Mouse (Mus musculus) lung, adult 2 months (tissue): ENCODE data around the gene Metap1. TPM values are rescaled to one million over a fixed set of nuclear protein-coding genes. Genes with fewer than 3 reads are reported as not detected.
"Not testable (repeated sequence)": the region's sequence is repeated elsewhere in the genome, so short reads cannot be mapped to it uniquely, and the experiment has no call there.

ENCODE experiments used
- DNase-seq: peaks from one replicate; pipeline ENCODE4 v3.0.0; 2022
- H3K4me1 ChIP-seq: fragments of 200-500 bp; 2 replicates; pipeline ENCODE4 v1.6.1; 2011; ENCODE audit warnings: low read length; ENCODE audit not compliant: control insufficient read depth, insufficient read depth
- H3K4me3 ChIP-seq: fragments of 200-500 bp; replicated peaks from 2 replicates; pipeline ENCODE3; 2011; ENCODE audit warnings: low read depth, mild to moderate bottlenecking, control low read depth, low read length; ENCODE audit errors: extremely low read depth
- CTCF ChIP-seq: fragments of 200-500 bp; IDR thresholded peaks from 2 replicates; pipeline ENCODE4 v1.5.1; 2011; ENCODE audit warnings: mild to moderate bottlenecking, low read length, control low read depth; ENCODE audit not compliant: insufficient read depth
- POLR2A ChIP-seq: fragments of 200-500 bp; IDR thresholded peaks from 2 replicates; pipeline ENCODE4 v1.6.1; 2011; ENCODE audit warnings: low read depth, mild to moderate bottlenecking, control low read depth, low read length, borderline replicate concordance; ENCODE audit errors: extremely low read depth
- WGBS: fragments of 180-500 bp; shearing (Covaris S2); methylation state at CpG from one replicate; pipeline ENCODE4 v1.1.7; 2018; 5-methylcytosine and 5-hydroxymethylcytosine counted together
- polyA plus RNA-seq: library from polyadenylated mRNA; depleted of rRNA; stranded (reverse); fragments of >200 nt; gene quantifications from 2 replicates; pipeline ENCODE4 v1.2.3, GENCODE M21; 2012

Gene Metap1
- polyA plus RNA-seq, 1 experiment: 15.6 TPM

DNA sequence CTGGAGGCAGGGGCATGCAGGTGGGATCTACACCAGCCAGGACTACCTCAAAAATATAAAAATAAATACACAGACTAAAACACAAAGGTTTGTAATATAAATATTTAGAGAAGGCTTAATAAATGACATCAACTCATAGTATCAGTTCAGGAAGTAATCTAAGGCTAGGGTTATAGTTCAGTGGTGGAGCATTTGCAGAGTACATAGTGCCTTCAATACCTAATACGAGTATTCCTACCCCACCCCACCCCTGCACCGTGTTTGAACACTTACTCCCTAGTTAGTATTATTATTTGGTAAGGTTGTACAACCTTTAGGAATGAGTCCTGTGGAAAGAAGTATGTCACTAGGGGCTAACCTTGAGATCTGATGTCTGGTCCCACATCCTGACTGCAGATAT, 6.1 kb downstream of the Metap1 start:
- Histone ChIP-seq H3K4me1 (no peaks in the 10 kb centered on the region; the same call in 1 of the 2 replicates), H3K4me3 (no peak overlapping the region)
- WGBS: 37% methylated on average over 2 of the region's 2 CpGs
- TF ChIP-seq POLR2A: no peak
- TF ChIP-seq CTCF: no peak
- DNase-seq: no peak

DNA sequence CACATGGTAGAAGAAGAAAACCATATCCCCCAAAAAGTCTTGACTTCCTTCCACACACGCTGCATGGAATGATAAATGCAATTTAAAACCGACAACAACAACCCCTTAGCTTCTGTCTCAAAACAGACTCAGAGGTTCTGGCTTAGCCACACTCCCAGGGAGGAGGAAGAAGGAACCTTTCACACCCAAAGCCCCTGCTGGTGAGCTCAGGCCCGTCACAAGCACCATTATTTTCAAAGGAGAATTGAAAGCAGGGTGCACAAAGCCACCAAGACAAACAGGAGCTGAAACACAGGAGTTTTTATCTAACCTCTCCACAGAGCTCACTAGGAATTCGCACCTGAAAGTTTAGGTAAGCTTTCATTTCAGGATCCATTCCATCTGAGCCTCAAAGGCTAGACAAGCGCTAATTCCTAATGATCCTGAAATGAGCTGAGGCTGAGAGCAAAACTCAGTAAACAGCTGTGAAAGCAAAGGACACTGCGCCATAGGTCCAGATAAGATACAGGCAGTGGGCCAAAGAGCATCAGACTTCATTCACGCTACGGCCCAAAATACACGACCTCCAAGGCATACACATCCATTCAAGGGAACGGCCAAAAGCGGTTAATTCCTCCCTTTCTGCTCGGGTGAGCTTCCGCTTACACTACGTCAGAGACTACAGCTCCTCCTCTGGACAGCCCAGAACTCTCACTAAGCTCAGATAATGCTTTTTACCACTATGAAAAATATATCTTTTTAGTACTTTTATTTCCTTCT, 7.6 kb downstream of the Metap1 start:
- TF ChIP-seq POLR2A (no peak), CTCF (no peak)
- 65% methylated on average over 14 of the region's 14 CpGs for WGBS
- Histone ChIP-seq H3K4me1 (no peaks in the 10 kb centered on the region), H3K4me3 (no peak overlapping the region)
- DNase-seq: no peak

DNA sequence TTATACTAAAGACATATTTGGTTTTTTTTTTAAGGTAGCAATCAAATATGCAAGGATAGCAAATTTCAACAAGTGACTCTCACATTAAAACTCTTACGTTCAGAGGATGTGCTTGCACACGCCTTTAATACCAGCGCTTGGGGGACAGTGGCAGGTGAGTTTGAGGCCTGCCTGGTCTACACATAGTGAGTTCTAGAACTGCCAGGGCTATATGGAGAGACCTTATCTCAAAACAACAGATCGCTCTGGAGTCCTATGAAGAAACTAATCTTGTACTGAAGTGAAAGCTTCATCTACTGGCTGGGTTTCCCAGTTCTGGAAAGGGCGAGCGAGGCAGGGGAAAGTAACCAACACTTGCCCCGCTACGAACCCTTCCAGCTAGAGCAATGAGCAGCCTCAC, 9.8 kb downstream of the Metap1 start:
- DNase-seq: no peak
- TF ChIP-seq POLR2A (no peak), CTCF (no peak)
- H3K4me3 ChIP-seq: no peak overlapping the region
- no peaks in the 10 kb centered on the region for H3K4me1 ChIP-seq
- 97% methylated on average over 8 of the region's 8 CpGs for WGBS

DNA sequence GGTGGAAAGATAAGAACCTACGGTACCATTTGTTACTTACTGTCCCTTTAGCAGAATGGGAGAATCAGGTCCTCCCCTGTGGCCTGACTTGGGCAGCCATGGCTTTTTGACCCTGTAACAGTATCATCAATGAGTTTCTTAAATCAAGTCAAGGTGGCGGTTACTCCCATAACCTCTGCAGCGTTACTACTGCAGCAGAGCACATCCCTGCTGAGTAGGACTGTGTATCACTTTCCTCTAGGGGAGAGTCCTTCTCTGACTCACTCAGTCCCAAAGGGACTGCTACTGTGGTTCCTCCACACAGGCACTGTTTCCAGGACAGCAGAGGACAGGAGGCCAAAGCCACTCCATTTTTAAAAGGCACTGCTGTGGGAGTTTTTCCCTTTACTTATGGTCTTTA, 18.2 kb downstream of the Metap1 start:
- WGBS: 90% methylated on average over 3 of the region's 3 CpGs
- H3K4me3 ChIP-seq: no peak overlapping the region
- TF ChIP-seq CTCF: no peak
- no peak for TF ChIP-seq POLR2A

DNA sequence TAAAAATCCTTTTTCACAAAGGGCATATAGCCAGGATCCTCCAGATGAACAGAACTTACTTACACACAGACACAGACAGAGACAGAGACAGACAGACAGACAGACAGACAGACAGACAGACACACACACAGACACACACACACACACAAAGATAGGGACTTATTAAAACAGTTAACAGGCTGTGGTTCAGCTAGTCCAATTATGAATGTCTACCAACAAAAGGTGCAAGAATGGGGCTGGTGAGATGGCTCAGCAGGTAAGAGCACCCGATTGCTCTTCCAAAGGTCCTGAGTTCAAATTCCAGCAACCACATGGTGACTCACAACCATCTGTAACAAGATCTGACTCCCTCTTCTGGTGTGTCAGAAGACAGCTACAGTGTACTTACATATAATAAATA, 22.7 kb downstream of the Metap1 start:
- not testable (repeated sequence) for H3K4me3 ChIP-seq, DNase-seq, H3K4me1 ChIP-seq
- WGBS: 94% methylated on average over 1 of the region's 1 CpGs

More for the DNA sequence above, 18.2 kb downstream of the Metap1 start:
- DNase-seq: no peak
- H3K4me1 ChIP-seq: no peaks in the 10 kb centered on the region

DNA sequence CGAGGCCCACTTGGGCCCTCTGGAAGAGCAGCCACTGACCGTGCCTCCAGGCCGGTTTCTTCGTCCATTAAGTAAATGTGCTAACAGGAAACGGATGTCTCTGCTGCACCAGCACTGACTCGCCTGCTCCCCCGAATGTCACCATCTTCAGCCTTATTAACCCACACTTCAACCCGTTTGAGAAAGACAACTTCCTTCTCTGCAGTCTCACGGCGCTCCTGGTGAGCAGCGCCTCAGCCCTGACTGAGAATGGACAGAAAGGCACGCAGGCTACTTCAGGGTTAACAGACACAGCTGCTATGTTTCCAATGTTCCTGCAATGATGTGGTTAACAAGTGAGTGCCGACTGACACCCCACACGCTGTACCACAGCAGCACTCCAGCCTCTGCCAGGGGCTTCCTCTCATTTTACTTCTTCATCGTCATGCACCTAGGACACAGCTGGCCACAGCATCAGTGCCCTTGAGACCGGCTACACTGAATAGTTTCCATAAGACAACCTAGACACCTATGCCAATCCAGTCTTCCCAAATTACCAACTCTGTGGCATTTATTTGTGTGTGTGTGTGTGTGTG, 24.7 kb downstream of the Metap1 start:
- no peaks in the 10 kb centered on the region for H3K4me1 ChIP-seq
- no peak overlapping the region for H3K4me3 ChIP-seq
- TF ChIP-seq POLR2A: no peak
- TF ChIP-seq CTCF: no peak
- WGBS: 58% methylated on average over 16 of the region's 16 CpGs
- no peak for DNase-seq

DNA sequence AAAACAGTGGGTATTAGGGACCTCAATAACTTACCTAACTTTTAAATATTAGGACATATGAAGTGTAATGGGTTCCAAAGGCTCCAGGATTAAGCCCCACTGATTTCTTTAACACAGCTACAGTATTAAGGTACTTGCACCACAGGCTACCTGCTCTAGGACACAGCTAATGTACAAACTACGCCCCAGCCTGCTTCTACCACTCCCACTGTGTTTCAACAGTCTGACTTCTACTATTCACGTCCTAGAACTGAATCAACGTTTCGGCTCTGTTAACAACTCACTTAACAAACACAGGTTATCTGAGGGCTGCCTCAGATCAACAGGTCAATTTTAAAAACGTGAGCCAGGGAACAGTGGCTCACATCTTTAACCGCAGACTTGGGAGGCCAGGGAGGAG, 25.5 kb downstream of the Metap1 start:
- Histone ChIP-seq H3K4me3 (no peak overlapping the region), H3K4me1 (no peaks in the 10 kb centered on the region)
- 77% methylated on average over 6 of the region's 6 CpGs for WGBS
- no peak for DNase-seq
- TF ChIP-seq CTCF (no peak), POLR2A (no peak)

DNA sequence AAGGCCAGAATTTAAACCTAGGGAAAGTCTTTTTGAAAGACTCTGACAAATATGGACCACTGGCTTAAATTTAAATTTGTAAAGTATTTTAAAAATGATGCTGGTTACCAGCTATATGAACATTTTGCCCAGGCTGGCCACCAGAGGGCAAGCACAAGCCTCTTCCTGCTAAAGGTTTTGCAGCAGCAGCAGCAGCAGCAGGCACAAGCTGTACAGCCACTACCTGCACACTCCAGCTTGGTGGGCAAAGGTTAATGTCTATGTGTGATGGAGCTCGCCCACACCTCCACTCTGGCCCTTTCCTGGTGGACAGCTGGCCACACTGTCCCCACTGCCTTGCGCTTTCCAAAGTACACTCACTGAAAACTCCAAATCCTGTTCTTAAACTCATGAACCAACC, 26.2 kb downstream of the Metap1 start:
- DNase-seq: no peak
- peak; percentile 41 for TF ChIP-seq CTCF
- TF ChIP-seq POLR2A: no peak
- Histone ChIP-seq H3K4me1 (no peaks in the 10 kb centered on the region), H3K4me3 (no peak overlapping the region)
- WGBS: 84% methylated on average over 2 of the region's 2 CpGs

DNA sequence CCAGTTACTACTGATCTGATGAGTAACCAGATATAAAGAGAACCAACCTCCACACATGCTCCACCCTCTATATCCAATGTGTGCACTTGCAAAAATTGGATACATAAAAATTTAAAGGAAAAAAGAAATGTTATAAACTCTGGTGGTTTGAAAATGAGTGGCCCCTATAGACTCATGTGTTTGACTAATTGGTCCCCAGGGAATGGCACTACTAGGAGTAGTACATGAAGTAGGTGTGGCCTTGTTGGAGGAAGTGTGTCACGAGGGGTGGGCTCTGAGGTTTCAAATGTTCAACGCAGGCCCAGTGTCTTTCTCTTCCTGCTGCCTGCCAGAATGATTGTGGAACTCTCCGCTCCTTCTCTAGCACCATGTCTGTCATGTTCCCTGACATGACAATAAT, 27.5 kb downstream of the Metap1 start:
- TF ChIP-seq POLR2A: no peak
- H3K4me3 ChIP-seq: no peak overlapping the region
- H3K4me1 ChIP-seq: no peaks in the 10 kb centered on the region
- 85% methylated on average over 3 of the region's 3 CpGs for WGBS
- no peak for DNase-seq

DNA sequence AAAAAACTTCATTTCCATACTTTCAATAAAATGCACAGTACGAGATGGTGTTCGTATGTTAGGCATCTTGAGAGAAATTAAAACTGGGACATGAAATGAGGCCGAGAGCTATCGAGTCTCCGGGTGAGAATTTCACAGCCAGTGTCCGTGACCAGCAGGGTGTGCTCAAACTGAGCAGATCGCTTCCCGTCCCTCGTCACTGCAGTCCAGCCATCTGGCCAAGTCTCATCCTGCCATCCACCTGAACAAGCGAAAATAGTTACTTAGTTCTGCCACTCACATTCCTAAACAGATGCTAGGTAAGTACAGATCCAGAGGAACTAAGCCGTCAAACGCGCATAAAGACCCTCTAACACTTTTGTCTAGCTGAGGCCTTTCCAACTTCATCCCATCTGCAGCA, 29.1 kb downstream of the Metap1 start:
- Histone ChIP-seq H3K4me1 (no peaks in the 10 kb centered on the region), H3K4me3 (no peak overlapping the region)
- DNase-seq: no peak
- WGBS: 86% methylated on average over 13 of the region's 13 CpGs
- no peak for TF ChIP-seq POLR2A
- no peak; the same call in 1 of the 2 replicates for TF ChIP-seq CTCF

DNA sequence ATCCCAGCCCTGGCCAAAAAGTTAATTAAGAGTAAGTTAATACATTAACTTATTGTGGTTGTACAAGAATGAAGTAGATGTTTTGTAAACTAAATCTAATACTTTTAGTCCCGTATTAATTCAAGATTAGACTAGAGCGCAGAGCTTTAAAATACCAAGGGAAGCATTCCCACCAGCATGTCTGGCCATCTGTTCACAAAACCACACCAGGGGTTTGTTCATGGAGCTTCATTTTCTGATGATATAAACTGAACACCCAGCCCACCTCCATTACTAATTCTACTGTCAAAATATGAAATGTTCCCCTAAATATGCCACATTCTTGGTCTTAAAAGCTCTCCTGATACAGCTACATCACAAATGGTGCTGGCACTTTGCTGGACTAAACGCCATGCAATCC, 30.9 kb downstream of the Metap1 start:
- no peak for TF ChIP-seq CTCF
- TF ChIP-seq POLR2A: no peak
- Histone ChIP-seq H3K4me1 (no peaks in the 10 kb centered on the region), H3K4me3 (no peak overlapping the region)
- 95% methylated on average over 3 of the region's 3 CpGs for WGBS
- DNase-seq: no peak
